Mouse (Mus musculus): Measurements from ENCODE around the gene Usp37. TPM values are rescaled to one million over a fixed set of nuclear protein-coding genes. Genes with fewer than 3 reads are reported as not detected.

The Usp37 gene
- polyA plus RNA-seq, 1 experiment from 2014 or later, result 14.4 TPM

DNA sequence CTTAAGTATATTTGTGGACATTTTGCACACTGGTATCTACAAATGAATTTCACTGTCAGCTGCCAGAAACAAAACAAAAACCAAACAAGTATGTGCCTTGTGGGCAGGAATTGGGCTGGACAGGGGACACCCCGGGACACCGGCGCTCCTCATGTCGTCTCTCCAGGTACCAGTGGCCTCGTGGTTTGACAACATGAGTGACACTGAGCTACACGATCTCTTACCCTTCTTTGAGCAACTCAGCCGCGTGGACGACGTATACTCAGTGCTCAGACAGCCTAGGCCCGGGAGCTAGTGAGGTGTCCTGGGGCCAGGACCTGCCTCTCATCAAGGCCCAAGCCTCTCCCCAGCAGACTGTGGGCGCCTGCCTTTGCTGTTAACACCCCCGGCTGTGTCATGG is 148.8 kb downstream of the Usp37 start:
- H3K9me3 ChIP-seq (replicated peaks), result no peaks in the 10 kb centered on the region
- H3K27me3 ChIP-seq, result no peaks in the 10 kb centered on the region
- no peak overlapping the region for H3K4me2 ChIP-seq
- WGBS, result 81% methylated on average over 12 of the region's 13 CpGs
- no peak overlapping the region for H3K9ac ChIP-seq
- H3K36me3 ChIP-seq, result peaks cover 23% of the 10 kb centered on the region
- peaks cover 38% of the 10 kb centered on the region for H3K4me1 ChIP-seq (replicated peaks)
- no peak for ATAC-seq (replicated peaks; ENCODE audit: insufficient number of reproducible peaks, insufficient read depth, low FRiP score, low read depth)
- no peak overlapping the region for H3K4me3 ChIP-seq
- 0 out of 2 replicates have a peak overlapping the region, but pooled peaks have one; percentile 12 for H3K27ac ChIP-seq

- Histone ChIP-seq H3K27ac (0 out of 2 replicates have a peak overlapping the region, but pooled peaks have one; percentile 12), H3K4me2 (no peak overlapping the region)
Observed at GRCm38 (mm10) chr1:74394858-74395257, 149.2 kb downstream of the Usp37 start.

GRCm38 (mm10) chr1:74394311-74394710 is 149.8 kb downstream of the Usp37 start:
- Histone ChIP-seq H3K4me1 (replicated peaks) (peaks cover 47% of the 10 kb centered on the region), H3K4me2 (no peak overlapping the region), H3K27me3 (no peaks in the 10 kb centered on the region), H3K27ac (no peak overlapping the region), H3K36me3 (peaks cover 23% of the 10 kb centered on the region), H3K9me3 (replicated peaks) (no peaks in the 10 kb centered on the region), H3K9ac (no peak overlapping the region), H3K4me3 (no peak overlapping the region)
- ATAC-seq (replicated peaks; ENCODE audit: insufficient number of reproducible peaks, insufficient read depth, low FRiP score, low read depth), result no peak
- WGBS, result 84% methylated on average over 9 of the region's 9 CpGs

More at GRCm38 (mm10) chr1:74394858-74395257, 149.2 kb downstream of the Usp37 start:
- Histone ChIP-seq H3K4me3 (no peak overlapping the region), H3K9me3 (replicated peaks) (no peaks in the 10 kb centered on the region), H3K9ac (no peak overlapping the region), H3K4me1 (replicated peaks) (peaks cover 42% of the 10 kb centered on the region), H3K27me3 (no peaks in the 10 kb centered on the region), H3K36me3 (peaks cover 23% of the 10 kb centered on the region)
- WGBS, result 90% methylated on average over 15 of the region's 15 CpGs
- ATAC-seq (replicated peaks; ENCODE audit: insufficient number of reproducible peaks, insufficient read depth, low FRiP score, low read depth), result no peak

- H3K36me3 ChIP-seq, result peaks cover 23% of the 10 kb centered on the region
- 83% methylated on average over 9 of the region's 9 CpGs for WGBS
- peaks cover 50% of the 10 kb centered on the region for H3K4me1 ChIP-seq (replicated peaks)
- H3K4me3 ChIP-seq, result peak overlapping the region; percentile 89; the same call in 1 of the 2 replicates
- H3K27ac ChIP-seq, result no peak overlapping the region
- H3K4me2 ChIP-seq, result peak overlapping the region; percentile 95
- 0 out of 2 replicates have a peak overlapping the region, but pooled peaks have one; percentile 31 for H3K9ac ChIP-seq
- H3K9me3 ChIP-seq (replicated peaks), result no peaks in the 10 kb centered on the region
- ATAC-seq (replicated peaks; ENCODE audit: insufficient number of reproducible peaks, insufficient read depth, low FRiP score, low read depth), result no peak
- H3K27me3 ChIP-seq, result no peaks in the 10 kb centered on the region
Observed at GRCm38 (mm10) chr1:74393697-74394096, 150.4 kb downstream of the Usp37 start.

GRCm38 (mm10) chr1:74393010-74393409 is 151.1 kb downstream of the Usp37 start:
- WGBS, result 52% methylated on average over 7 of the region's 7 CpGs
- ATAC-seq (replicated peaks; ENCODE audit: insufficient number of reproducible peaks, insufficient read depth, low FRiP score, low read depth), result no peak
- no peaks in the 10 kb centered on the region for H3K9me3 ChIP-seq (replicated peaks)
- H3K4me3 ChIP-seq, result peak overlapping the region; percentile 89
- peak overlapping the region; percentile 99 for H3K9ac ChIP-seq
- H3K27me3 ChIP-seq, result no peaks in the 10 kb centered on the region
- H3K27ac ChIP-seq, result peak overlapping the region; percentile 100
- H3K36me3 ChIP-seq, result peaks cover 23% of the 10 kb centered on the region
- H3K4me1 ChIP-seq (replicated peaks), result peaks cover 56% of the 10 kb centered on the region
- H3K4me2 ChIP-seq, result peak overlapping the region; percentile 95

GRCm38 (mm10) chr1:74392446-74392994 is 151.6 kb downstream of the Usp37 start:
- Histone ChIP-seq H3K9me3 (replicated peaks) (no peaks in the 10 kb centered on the region), H3K4me1 (replicated peaks) (peaks cover 57% of the 10 kb centered on the region), H3K36me3 (peaks cover 23% of the 10 kb centered on the region), H3K27ac (peak overlapping the region; percentile 100), H3K9ac (peak overlapping the region; percentile 99), H3K4me3 (peak overlapping the region; percentile 89), H3K4me2 (peak overlapping the region; percentile 95), H3K27me3 (no peaks in the 10 kb centered on the region)
- peak; percentile 0; the same call in 1 of the 2 replicates for ATAC-seq (replicated peaks; ENCODE audit: insufficient number of reproducible peaks, insufficient read depth, low FRiP score, low read depth)
- 2% methylated on average over 16 of the region's 16 CpGs for WGBS

DNA sequence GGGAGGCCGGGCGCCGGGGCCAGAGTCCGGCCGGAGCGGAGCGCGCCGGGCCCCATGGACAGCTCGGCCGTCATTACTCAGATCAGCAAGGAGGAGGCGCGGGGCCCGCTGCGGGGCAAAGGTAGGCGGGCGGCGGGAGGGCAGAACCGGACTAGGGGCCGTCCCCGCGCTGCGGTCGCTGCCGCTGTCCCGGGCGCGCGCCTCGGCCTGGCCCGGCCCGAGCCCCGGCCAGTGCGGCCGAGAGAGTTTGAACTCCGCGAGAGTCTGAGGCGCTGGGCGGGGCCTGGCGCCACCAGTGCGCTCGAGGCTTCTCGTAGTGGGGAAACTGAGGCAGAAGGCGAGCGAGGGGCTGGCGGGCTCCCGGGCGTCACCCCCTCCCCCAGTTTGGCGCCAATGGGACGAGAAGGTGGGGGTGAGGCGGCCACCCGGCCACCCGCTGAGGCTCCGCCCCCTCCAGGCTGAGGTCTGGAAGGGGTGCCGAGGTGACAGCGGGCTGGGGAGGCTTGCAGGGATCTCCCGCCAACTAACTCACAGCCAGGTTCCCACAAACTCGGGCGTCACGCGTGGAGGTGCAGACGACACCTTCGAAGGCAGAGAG is 152.1 kb downstream of the Usp37 start:
- H3K4me3 ChIP-seq, result peak overlapping the region; percentile 89
- H3K4me2 ChIP-seq, result peak overlapping the region; percentile 95
- peak overlapping the region; percentile 100 for H3K27ac ChIP-seq
- peaks cover 23% of the 10 kb centered on the region for H3K36me3 ChIP-seq
- peak overlapping the region; percentile 99 for H3K9ac ChIP-seq
- WGBS, result under 1% methylated on average over 63 of the region's 63 CpGs
- no peaks in the 10 kb centered on the region for H3K27me3 ChIP-seq
- peak; percentile 42 for ATAC-seq (replicated peaks; ENCODE audit: insufficient number of reproducible peaks, insufficient read depth, low FRiP score, low read depth)
- no peaks in the 10 kb centered on the region for H3K9me3 ChIP-seq (replicated peaks)
- peaks cover 61% of the 10 kb centered on the region for H3K4me1 ChIP-seq (replicated peaks)

- peak within 1 kb of the TSS; percentile 100 for H3K27ac ChIP-seq
- H3K9me3 ChIP-seq (replicated peaks), result no peaks in the 10 kb centered on the region
- H3K36me3 ChIP-seq, result peaks cover 23% of the 10 kb centered on the region
- peak within 1 kb of the TSS; percentile 95 for H3K4me2 ChIP-seq
- no peaks in the 10 kb centered on the region for H3K27me3 ChIP-seq
- H3K4me3 ChIP-seq, result peak within 1 kb of the TSS; percentile 89
- WGBS, result 4% methylated on average over 49 of the region's 51 CpGs
- ATAC-seq (replicated peaks; ENCODE audit: insufficient number of reproducible peaks, insufficient read depth, low FRiP score, low read depth), result peak; percentile 78
- H3K9ac ChIP-seq, result peak within 1 kb of the TSS; percentile 99
- H3K4me1 ChIP-seq (replicated peaks), result peaks cover 59% of the 10 kb centered on the region
Observed at GRCm38 (mm10) chr1:74390924-74391748, 152.9 kb downstream of the Usp37 start, which contains the start of gene Ctdsp1. Ctdsp1 (plus strand) TSS chr1:74391509.

- H3K9me3 ChIP-seq (replicated peaks), result no peaks in the 10 kb centered on the region
- no peaks in the 10 kb centered on the region for H3K27me3 ChIP-seq
- peak overlapping the region; percentile 100 for H3K27ac ChIP-seq
- peak overlapping the region; percentile 89 for H3K4me3 ChIP-seq
- peak overlapping the region; percentile 20; the same call in 1 of the 2 replicates for H3K9ac ChIP-seq
- 3% methylated on average over 21 of the region's 21 CpGs for WGBS
- peaks cover 59% of the 10 kb centered on the region for H3K4me1 ChIP-seq (replicated peaks)
- no peak for ATAC-seq (replicated peaks; ENCODE audit: insufficient number of reproducible peaks, insufficient read depth, low FRiP score, low read depth)
- peaks cover 22% of the 10 kb centered on the region for H3K36me3 ChIP-seq
- peak overlapping the region; percentile 95 for H3K4me2 ChIP-seq
Observed at GRCm38 (mm10) chr1:74390287-74390906, 153.7 kb downstream of the Usp37 start.

- H3K4me1 ChIP-seq (replicated peaks), result peaks cover 59% of the 10 kb centered on the region
- whole genome bisulfite sequencing, result 4% methylated on average over 29 of the region's 29 CpGs
- peak; percentile 13; the same call in 1 of the 2 replicates for ATAC-seq (replicated peaks; ENCODE audit: insufficient number of reproducible peaks, insufficient read depth, low FRiP score, low read depth)
Observed at GRCm38 (mm10) chr1:74389831-74390286, 154.2 kb downstream of the Usp37 start.

More at GRCm38 (mm10) chr1:74389831-74390286, 154.2 kb downstream of the Usp37 start:
- no peaks in the 10 kb centered on the region for H3K27me3 ChIP-seq
- H3K4me2 ChIP-seq, result peak overlapping the region; percentile 95
- peak overlapping the region; percentile 89 for H3K4me3 ChIP-seq
- H3K27ac ChIP-seq, result peak overlapping the region; percentile 100
- peaks cover 17% of the 10 kb centered on the region for H3K36me3 ChIP-seq
- no peaks in the 10 kb centered on the region for H3K9me3 ChIP-seq (replicated peaks)
- H3K9ac ChIP-seq, result peak overlapping the region; percentile 53

All from heart, embryonic 15.5 days (tissue).